Mouse (Mus musculus): ENCODE measurements at regions not wholly inside any gene's neighbourhood (a gene's known extent, or its start where the extent isn't known, plus 50 kb on each side); places are given as distances from the start of the nearest gene placed in this dataset.

GRCm38 (mm10) chr12:68947240-68947639, 211.7 kb downstream of the Rps29 start:
- TF ChIP-seq CTCF (IDR thresholded peaks at IDR 0.05), result no peak
- no peak for TF ChIP-seq EP300 (IDR thresholded peaks at IDR 0.05)
